Mouse (Mus musculus): ENCODE measurements around the gene Cdkn2b. TPM values are rescaled to one million over a fixed set of nuclear protein-coding genes. Genes with fewer than 3 reads are reported as not detected.

Cdkn2b gene
- total RNA-seq, 4 experiments from 2014 or later, result 0.78 to 1.4 (median 1.0) TPM

GRCm38 (mm10) chr4:89293516-89293915, 17.3 kb downstream of the Cdkn2b start:
- no peak for DNase-seq (ENCODE audit: low spot score in 2 of 2)

GRCm38 (mm10) chr4:89289028-89289427, 21.8 kb downstream of the Cdkn2b start:
- DNase-seq (ENCODE audit: low spot score in 2 of 2), result no peak

GRCm38 (mm10) chr4:89286566-89286965, 24.3 kb downstream of the Cdkn2b start:
- no peak for DNase-seq (ENCODE audit: low spot score in 2 of 2)

DNA sequence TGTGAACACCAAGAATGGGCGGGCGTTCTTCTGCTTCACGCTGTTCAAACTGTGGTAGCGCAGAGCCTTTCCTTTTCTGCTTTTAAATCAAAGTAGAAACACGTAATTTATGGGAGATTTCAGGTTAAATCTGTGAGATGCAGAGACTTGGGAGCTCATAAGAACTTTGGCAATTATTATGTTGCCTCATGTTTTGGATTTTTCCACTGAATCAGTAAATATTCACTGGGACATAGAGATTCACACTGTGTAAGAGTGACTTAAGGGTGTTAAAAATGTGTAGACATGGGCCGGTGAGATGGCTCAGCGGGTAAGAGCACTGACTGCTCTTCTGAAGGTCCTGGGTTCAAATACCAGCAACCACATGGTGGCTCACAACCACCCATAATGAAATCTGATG, 25.2 kb downstream of the Cdkn2b start:
- no peak for DNase-seq (ENCODE audit: low spot score in 2 of 2)

DNA sequence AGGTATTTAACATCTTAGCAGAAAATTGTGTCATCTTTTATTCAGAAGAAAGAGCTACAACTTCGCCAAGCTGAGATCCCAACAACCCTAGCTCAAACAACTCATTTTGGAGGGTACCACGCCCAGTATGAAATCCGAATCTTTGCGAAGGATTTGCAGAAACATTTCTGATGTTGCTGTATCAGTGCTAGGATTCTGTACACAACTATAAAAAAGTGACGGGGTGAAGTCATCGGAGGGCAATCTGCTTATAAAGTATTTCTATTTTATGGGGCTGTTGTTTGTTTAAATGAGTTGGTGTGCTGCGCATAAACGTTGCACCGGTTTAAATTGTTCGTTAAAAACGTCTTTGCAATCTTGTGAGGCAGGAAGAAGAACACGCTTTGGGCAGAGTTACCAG, 28.2 kb downstream of the Cdkn2b start:
- no peak for DNase-seq (ENCODE audit: low spot score in 2 of 2)

DNA sequence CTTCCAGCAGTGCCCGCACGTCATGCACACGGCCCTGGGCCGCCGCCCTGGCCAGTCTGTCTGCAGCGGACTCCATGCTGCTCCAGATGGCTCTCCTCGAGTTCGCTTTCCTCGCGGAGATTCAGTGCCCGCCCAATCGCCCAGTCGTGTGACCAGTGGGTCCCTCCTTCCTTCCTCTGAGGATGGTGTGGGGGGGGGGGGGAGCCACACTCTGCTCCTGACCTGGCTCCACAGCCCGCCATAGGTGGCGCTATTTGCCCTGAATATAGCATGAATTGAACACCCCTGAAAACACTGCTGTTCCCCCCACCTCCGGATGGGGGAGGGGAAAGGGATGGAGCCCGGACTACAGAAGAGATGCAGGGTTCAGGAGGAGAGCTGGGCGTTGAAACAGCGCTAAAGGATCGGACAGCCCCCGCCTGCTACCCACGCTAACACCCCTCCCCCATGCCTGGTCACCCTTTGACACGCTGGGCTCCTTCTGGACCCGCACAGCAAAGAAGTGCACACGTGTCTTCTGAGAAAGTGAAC, 28.7 kb downstream of the Cdkn2b start:
- no peak for DNase-seq (ENCODE audit: low spot score in 2 of 2)

GRCm38 (mm10) chr4:89281236-89281635, 29.6 kb downstream of the Cdkn2b start:
- DNase-seq (ENCODE audit: low spot score in 2 of 2), result no peak

DNA sequence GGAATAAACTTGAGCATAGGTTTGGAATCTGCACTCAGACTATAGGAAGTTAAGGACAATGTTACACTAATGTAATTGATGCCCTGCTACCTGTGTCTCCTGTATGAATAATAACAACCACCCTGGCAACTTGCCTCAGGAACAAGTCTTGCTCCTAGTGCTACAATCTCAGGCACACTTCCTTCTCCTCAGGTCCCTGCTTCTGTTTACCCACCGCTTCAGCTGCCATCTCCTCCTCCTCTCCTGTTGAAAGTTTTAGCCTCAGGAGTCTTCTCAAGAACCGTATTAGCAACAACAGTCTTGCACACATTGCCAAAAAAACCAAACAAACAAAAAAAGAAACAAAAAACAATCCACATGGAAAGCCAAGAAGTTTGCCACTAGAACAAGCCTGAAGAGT, 31.2 kb downstream of the Cdkn2b start:
- no peak for DNase-seq (ENCODE audit: low spot score in 2 of 2)

- no peak for DNase-seq (ENCODE audit: low spot score in 2 of 2)
Observed at GRCm38 (mm10) chr4:89277381-89277940, 33.4 kb downstream of the Cdkn2b start.

DNA sequence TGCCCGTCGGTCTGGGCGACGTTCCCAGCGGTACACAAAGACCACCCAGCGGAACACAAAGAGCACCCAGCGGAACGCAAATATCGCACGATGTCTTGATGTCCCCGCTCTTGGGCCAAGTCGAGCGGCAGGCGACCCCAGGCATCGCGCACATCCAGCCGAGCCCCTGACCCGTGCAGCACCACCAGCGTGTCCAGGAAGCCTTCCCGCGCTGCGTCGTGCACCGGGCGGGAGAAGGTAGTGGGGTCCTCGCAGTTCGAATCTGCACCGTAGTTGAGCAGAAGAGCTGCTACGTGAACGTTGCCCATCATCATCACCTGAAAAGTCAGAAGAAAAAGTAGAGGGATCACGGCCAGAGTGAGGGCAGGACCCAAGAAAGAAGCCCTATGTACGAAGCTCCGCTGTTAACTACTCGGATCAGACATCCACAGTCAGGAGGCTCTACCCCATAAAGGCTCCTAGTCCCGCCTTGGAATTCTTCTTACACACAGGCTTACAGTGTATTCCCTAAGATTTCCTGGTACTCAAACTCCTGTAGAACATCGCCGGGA, 34.1 kb downstream of the Cdkn2b start:
- no peak for DNase-seq (ENCODE audit: low spot score in 2 of 2)

DNA sequence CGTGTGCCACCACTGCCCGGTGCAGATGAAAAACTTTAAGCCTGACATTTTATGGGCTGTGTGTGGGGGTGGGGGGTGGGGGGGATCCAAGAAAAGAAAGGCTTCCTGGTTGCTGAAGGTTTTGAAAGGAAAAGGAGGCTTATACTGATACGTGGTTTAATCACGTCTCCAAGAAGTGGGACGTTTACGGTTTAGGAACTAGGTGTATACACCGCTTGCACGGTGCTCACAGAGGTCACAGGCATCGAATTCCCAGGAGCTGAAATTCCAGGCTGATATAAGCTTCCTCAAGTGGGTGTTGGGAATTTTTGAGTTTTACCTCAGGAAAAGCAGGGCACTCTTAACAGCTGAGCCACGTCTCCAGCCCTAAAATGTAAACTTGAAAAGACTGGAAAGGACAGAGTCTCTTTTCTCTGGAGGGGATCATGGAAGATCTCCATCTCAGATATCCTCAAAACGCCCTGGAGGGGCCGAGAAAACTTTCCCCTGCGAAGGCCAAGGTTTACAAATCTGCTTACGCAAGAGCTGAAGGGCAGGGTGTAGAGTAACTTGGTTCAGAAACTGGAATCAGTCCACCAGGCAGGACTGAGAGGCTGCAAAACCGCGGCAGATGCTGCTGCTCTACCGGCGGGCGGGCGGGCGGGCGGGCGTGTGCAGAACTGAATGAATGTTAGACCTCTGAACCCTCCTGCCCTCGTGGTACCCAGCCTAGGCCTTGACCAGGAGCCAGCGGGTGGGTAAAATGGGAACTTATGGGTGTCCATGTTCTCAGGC, 34.8 kb downstream of the Cdkn2b start:
- no peak for DNase-seq (ENCODE audit: low spot score in 2 of 2)

DNA sequence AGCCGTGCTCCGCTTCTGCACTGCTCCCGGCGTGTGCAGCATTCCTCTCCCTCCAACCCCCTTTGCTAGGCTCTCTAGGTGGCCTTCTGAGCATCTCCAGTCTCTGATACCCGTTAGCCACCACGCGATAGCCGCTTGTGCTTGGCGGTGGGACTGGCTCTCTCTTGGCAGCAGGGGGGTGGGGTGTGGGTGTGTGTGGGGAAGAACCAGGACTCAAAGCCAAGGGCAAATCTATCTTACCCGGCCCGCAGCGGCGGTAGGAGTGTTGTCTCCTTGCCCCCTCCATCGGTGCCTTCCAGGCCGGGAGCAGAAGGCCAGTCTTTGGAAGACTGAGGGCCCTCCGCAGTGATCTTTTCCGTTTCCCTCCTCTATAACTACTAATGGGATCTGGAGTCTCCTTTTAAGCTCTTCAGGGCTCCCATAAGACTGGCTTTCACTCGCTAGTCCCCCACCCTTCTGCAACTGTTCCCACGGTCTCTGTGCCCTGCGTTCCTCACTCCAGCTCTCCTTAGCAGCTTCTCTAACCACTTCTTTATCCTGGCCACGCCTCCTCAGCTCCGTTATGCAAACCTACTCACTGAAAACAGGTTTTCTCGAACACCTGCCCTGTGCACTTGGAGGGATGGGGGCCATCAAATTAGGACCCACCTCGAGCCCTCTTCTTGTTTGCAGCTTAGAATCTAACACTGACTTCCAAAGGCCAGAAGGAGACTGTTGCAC, 35.9 kb downstream of the Cdkn2b start:
- DNase-seq (ENCODE audit: low spot score in 2 of 2), result no peak

GRCm38 (mm10) chr4:89274006-89274405, 36.8 kb downstream of the Cdkn2b start:
- DNase-seq (ENCODE audit: low spot score in 2 of 2), result no peak

GRCm38 (mm10) chr4:89273585-89273984, 37.3 kb downstream of the Cdkn2b start:
- DNase-seq (ENCODE audit: low spot score in 2 of 2), result no peak

- DNase-seq (ENCODE audit: low spot score in 2 of 2), result no peak
Observed at GRCm38 (mm10) chr4:89272961-89273540, 37.8 kb downstream of the Cdkn2b start.

DNA sequence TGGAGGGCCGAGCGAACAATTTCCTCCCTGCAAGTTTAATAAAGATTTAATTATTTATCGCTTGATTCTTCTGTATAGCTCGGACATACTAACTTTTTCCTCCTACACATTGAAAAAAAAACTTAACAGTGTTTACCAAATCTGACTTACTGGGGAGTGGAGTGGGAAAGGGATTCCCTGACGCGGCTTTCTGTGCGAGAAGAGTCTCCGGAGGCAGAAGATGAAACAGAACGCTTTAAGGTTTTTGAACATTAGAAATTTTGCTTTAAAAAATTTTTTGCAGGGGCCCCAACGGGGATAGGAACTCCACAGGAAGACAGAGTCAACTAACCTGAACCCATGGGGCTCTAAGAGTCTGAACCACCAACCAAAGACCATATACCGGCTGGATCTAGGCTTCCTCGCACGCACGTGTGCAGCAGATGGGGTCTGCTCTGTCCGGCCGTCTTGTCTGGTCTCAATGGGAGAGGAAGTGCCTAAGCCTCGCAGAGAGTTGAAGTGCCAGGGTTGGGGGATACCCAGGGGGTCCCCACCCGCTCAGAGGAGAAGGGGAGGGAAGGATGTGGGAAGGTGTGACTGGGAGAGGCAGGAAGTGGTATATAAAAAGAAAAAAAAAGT, 38.6 kb downstream of the Cdkn2b start:
- DNase-seq (ENCODE audit: low spot score in 2 of 2), result no peak

GRCm38 (mm10) chr4:89257768-89258167, 53.1 kb downstream of the Cdkn2b start:
- no peak for DNase-seq (ENCODE audit: low spot score in 2 of 2)

Data from left cerebral cortex, adult 8-10 months (tissue).